Mouse (Mus musculus) kidney, postnatal 0 days (tissue): Measurements from ENCODE around the gene Nmur1. TPM values are rescaled to one million over a fixed set of nuclear protein-coding genes. Genes with fewer than 3 reads are reported as not detected.
A peak's percentile ranks its signal among the peaks of the same experiment; 100 is the strongest.

Source experiments
- ATAC-seq: fragments of 200-750 bp; cut with Nextera tagmentation; replicated peaks from 2 replicates; pipeline ENCODE4 v1.8.0; 2017; ENCODE audit warnings: low read depth, moderate number of reproducible peaks, moderate TSS enrichment, moderate library complexity; ENCODE audit not compliant: low FRiP score
- DNase-seq: peaks from one replicate; pipeline ENCODE4 v3.0.0-alpha.2; 2016; ENCODE audit warnings: low spot score
- H3K27ac ChIP-seq: fragments of 300-500 bp; sonication (generic); 2 replicates; pipeline ENCODE4 v1.5.1; 2014; ENCODE audit warnings: mild to moderate bottlenecking
- H3K27me3 ChIP-seq: fragments of 300-500 bp; sonication (generic); 2 replicates; pipeline ENCODE4 v1.6.1; 2014; ENCODE audit warnings: low read length, mixed read lengths; ENCODE audit not compliant: insufficient read depth
- H3K36me3 ChIP-seq: fragments of 300-500 bp; sonication (generic); 2 replicates; pipeline ENCODE4 v1.6.1; 2014; ENCODE audit warnings: low read length, mixed read lengths; ENCODE audit not compliant: insufficient read depth
- H3K4me1 ChIP-seq: fragments of 300-500 bp; sonication (generic); replicated peaks from 2 replicates; pipeline ENCODE4 v1.6.1; 2014; ENCODE audit warnings: antibody characterized with exemption, low read length, mixed read lengths; ENCODE audit not compliant: insufficient read depth
- H3K4me2 ChIP-seq: fragments of 300-500 bp; sonication (generic); 2 replicates; pipeline ENCODE4 v1.6.1; 2014; ENCODE audit warnings: mild to moderate bottlenecking, low read length, moderate library complexity, mixed read lengths
- H3K4me3 ChIP-seq: fragments of 300-500 bp; sonication (generic); replicated peaks from 2 replicates; pipeline ENCODE4 v1.5.1; 2014; ENCODE audit warnings: low read depth, low read length
- H3K9ac ChIP-seq: fragments of 300-500 bp; sonication (generic); 2 replicates; pipeline ENCODE4 v1.6.1; 2014; ENCODE audit warnings: low read depth, low read length
- H3K9me3 ChIP-seq: fragments of 300-500 bp; sonication (generic); replicated peaks from 2 replicates; pipeline ENCODE4 v1.6.1; 2016; ENCODE audit warnings: low read length, inconsistent platforms, mixed read lengths
- CTCF ChIP-seq: IDR thresholded peaks from 2 replicates; pipeline ENCODE4 v1.5.1; 2016; ENCODE audit warnings: antibody characterized with exemption, low read depth, mild to moderate bottlenecking, moderate library complexity
- WGBS: fragments of 180-500 bp; shearing (Covaris S2); extraction: QIAGEN DNeasy Blood & Tissue Kit; methylation state at CpG from one replicate; pipeline ENCODE4 v1.1.7; 2014; 5-methylcytosine and 5-hydroxymethylcytosine counted together
- polyA plus RNA-seq: library from polyadenylated mRNA; unstranded; fragments of >200 nt; fragmentation: Nextera tagmentation; extraction: Ambion mirVana; gene quantifications from 2 replicates; pipeline ENCODE4 v1.2.1, GENCODE M21; 2015

The Nmur1 gene
- polyA plus RNA-seq, 1 experiment from 2014 or later, result not detected

DNA sequence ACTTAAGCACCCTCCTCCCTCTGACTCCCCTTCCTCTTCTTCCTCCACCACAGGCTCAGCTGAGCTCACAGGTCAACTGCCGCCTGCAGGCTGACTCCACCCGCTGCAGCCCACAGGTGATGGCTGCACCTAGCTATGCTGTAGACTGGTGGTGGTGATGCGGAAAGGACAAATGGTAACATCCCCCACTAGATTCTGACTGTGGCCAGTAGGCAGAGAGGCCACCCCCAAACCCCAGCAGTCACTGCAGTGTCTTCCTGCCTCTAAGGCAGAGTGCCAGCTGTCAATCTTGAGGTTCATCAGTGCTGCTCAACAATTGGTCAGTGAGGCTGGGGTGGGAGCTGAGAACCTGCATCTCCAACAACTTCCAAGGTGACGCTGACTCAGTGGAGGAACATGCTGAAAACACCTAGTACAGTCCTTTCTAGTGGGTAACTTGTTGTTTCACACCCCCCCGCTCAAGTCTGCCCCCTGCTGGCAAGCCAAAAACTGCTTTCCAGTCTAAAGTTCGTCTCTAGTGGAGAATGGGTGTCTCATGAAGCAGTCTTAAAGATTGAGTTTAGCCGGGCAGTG, 10.3 kb downstream of the Nmur1 start:
- Histone ChIP-seq H3K4me1 (no peaks in the 10 kb centered on the region), H3K4me2 (no peak overlapping the region), H3K9ac (no peak overlapping the region), H3K4me3 (no peak overlapping the region), H3K9me3 (no peaks in the 10 kb centered on the region), H3K36me3 (no peaks in the 10 kb centered on the region), H3K27me3 (no peaks in the 10 kb centered on the region), H3K27ac (no peak overlapping the region)
- ATAC-seq (peak; percentile 20; the same call in 1 of the 2 replicates), DNase-seq (no peak)
- WGBS, result 65% methylated on average over 7 of the region's 7 CpGs
- TF ChIP-seq CTCF, result no peak; the same call in 1 of the 2 replicates

DNA sequence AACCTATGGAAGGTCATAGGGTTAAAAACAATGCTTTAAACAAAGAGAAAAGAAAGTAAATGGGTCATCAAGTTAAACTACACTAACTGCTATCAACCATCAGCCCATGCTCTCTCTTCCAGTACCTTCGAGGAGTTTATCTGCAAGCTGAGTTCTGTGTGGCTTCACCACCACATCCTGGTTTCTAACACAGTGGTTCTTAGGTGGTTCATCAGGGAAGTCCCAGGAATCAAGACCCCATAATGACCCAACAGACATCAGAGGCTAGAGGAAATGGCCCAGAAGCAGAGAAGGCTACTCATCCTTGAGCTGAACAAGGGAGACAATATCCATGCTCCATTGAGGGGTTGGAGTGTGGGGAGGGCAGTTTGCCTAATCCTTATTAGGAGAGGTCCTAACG, 10.9 kb downstream of the Nmur1 start:
- ATAC-seq, result no peak
- TF ChIP-seq CTCF, result no peak
- H3K27me3 ChIP-seq, result no peaks in the 10 kb centered on the region
- H3K4me1 ChIP-seq, result no peaks in the 10 kb centered on the region
- H3K27ac ChIP-seq, result no peak overlapping the region
- H3K36me3 ChIP-seq, result no peaks in the 10 kb centered on the region
- WGBS, result 67% methylated on average over 2 of the region's 2 CpGs
- no peak for DNase-seq
- no peak overlapping the region for H3K9ac ChIP-seq
- H3K4me2 ChIP-seq, result no peak overlapping the region
- H3K4me3 ChIP-seq, result no peak overlapping the region
- H3K9me3 ChIP-seq, result no peaks in the 10 kb centered on the region

DNA sequence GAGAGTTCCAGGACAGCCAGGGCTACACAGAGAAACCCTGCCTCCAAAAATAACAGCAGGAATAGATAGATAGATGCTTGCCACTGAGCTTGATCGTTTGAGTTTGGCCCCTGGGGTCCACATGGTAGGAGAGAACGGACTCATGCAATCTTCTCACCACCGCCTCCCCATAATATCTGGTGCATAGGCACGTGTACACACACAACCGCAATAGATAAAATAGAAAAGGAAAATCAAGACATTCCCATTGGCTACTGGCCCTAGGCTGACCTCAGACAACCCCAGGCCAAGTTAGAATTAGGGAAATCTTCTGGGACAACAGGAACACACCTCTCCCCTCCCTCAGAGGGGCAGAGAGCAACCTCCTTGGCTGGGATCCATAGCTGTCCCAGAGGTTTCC, 11.3 kb downstream of the Nmur1 start:
- no peaks in the 10 kb centered on the region for H3K9me3 ChIP-seq
- H3K9ac ChIP-seq, result no peak overlapping the region
- H3K4me1 ChIP-seq, result no peaks in the 10 kb centered on the region
- H3K27me3 ChIP-seq, result no peaks in the 10 kb centered on the region
- no peak overlapping the region for H3K4me2 ChIP-seq
- DNase-seq, result no peak
- no peak for ATAC-seq
- WGBS, result 86% methylated on average over 5 of the region's 5 CpGs
- H3K27ac ChIP-seq, result no peak overlapping the region
- H3K4me3 ChIP-seq, result no peak overlapping the region
- no peaks in the 10 kb centered on the region for H3K36me3 ChIP-seq
- no peak for TF ChIP-seq CTCF

DNA sequence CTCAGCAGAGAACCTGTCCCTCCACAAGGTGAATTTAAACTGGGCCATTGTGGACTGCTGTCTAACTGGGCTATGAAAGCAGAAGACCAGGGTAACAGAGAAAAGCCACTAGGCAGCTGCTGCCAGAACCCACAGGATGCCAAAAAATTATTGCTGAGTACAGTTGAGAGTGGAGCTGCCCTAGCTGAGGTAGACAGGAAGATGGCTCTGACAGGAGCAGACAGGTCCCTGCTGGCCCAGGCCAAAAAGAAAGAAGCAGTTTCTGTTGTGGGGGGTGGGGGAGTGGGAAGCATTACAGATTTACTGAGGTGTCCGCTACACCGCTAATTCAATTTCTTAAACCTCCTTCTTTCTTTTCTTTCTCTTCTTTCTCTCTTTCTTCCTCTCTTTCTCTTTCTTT, 16.6 kb downstream of the Nmur1 start:
- H3K36me3 ChIP-seq, result no peaks in the 10 kb centered on the region
- DNase-seq (no peak), ATAC-seq (no peak)
- 80% methylated on average over 2 of the region's 2 CpGs for WGBS
- no peaks in the 10 kb centered on the region for H3K27me3 ChIP-seq
- no peak overlapping the region for H3K4me2 ChIP-seq
- no peak for TF ChIP-seq CTCF
- no peak overlapping the region for H3K9ac ChIP-seq
- H3K4me3 ChIP-seq, result no peak overlapping the region
- no peak overlapping the region for H3K27ac ChIP-seq
- no peaks in the 10 kb centered on the region for H3K9me3 ChIP-seq
- no peaks in the 10 kb centered on the region for H3K4me1 ChIP-seq

DNA sequence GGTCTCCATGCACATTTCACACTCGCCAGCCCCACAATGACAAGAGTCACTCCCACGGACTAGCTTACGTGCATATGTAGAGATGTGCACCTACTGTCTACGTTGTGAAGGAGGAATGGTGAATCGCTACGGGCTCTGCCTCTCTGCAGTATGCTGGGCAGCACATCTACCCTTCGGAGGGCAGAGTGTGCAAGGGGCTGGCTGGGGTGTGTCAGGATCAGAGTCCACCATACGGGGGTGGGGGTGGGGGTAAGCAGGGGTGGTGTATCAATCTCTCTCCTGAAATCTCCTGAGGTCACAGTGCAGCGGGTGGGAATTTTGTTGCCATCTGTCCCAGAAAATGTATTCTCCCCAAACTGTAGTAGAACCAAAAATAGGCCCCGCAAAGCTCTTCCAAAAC, 17.5 kb downstream of the Nmur1 start:
- H3K27ac ChIP-seq, result no peak overlapping the region
- H3K9ac ChIP-seq, result no peak overlapping the region
- 67% methylated on average over 10 of the region's 10 CpGs for WGBS
- H3K4me3 ChIP-seq, result no peak overlapping the region
- no peak overlapping the region for H3K4me2 ChIP-seq
- H3K27me3 ChIP-seq, result no peaks in the 10 kb centered on the region
- ATAC-seq, result no peak
- no peaks in the 10 kb centered on the region for H3K4me1 ChIP-seq
- no peaks in the 10 kb centered on the region for H3K9me3 ChIP-seq
- TF ChIP-seq CTCF, result no peak
- no peak for DNase-seq
- no peaks in the 10 kb centered on the region for H3K36me3 ChIP-seq

DNA sequence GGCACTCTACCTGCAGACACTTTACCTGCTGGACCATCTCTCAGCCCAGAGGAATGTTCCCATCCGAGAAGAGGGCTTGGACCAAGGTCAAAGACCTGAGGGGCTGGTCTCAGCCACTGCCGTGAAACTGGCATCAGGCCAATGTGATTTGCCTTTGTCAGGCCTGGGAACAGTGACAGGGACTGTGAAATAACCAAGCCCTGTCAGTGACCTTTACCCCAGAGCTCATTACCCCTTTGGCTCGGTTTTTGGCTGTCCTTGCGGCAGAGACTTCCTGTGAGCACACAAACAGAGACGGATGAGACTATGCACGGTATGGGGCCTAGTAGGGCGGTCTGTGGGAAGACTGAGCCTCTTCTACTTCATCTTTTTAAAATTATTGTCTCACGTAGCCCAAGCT, 19.1 kb downstream of the Nmur1 start:
- Histone ChIP-seq H3K27me3 (no peaks in the 10 kb centered on the region), H3K4me2 (no peak overlapping the region), H3K9ac (no peak overlapping the region), H3K36me3 (no peaks in the 10 kb centered on the region), H3K4me3 (no peak overlapping the region), H3K9me3 (no peaks in the 10 kb centered on the region), H3K27ac (no peak overlapping the region), H3K4me1 (no peaks in the 10 kb centered on the region)
- WGBS, result 45% methylated on average over 8 of the region's 8 CpGs
- DNase-seq (no peak), ATAC-seq (no peak)
- no peak for TF ChIP-seq CTCF

DNA sequence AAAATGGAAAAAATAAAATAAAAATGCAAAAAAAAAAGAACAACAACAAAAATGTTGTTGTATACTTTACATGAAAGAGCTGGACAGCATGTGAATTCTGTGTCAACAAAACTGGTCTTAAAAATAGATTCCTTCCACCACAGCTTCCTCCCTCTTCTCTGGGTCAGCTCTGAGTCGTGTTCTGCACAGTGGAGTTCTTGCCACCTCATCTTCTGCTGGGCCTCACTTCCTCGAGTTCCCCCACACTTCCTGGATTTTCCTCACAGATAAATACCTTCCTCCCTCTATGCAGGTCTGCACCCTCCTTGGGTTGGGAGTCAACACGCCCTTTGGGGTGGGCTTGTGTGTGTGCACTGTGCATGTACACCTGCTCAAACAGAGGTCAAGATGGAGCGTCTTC, 19.7 kb downstream of the Nmur1 start:
- H3K9me3 ChIP-seq, result no peaks in the 10 kb centered on the region
- H3K9ac ChIP-seq, result no peak overlapping the region
- H3K4me3 ChIP-seq, result no peak overlapping the region
- H3K27ac ChIP-seq, result no peak overlapping the region
- TF ChIP-seq CTCF, result no peak
- DNase-seq, result no peak
- ATAC-seq, result no peak
- no peaks in the 10 kb centered on the region for H3K27me3 ChIP-seq
- no peaks in the 10 kb centered on the region for H3K4me1 ChIP-seq
- no peaks in the 10 kb centered on the region for H3K36me3 ChIP-seq
- H3K4me2 ChIP-seq, result no peak overlapping the region
- WGBS, result 64% methylated on average over 4 of the region's 4 CpGs
